Mouse (Mus musculus): ENCODE measurements at regions not wholly inside any gene's neighbourhood (a gene's known extent, or its start where the extent isn't known, plus 50 kb on each side); places are given as distances from the start of the nearest gene placed in this dataset.

GRCm38 (mm10) chr1:193655076-193655677, 285.1 kb upstream of the Camk1g start:
- Histone ChIP-seq H3K4me2 (replicated peaks) (no peak overlapping the region), H3K4me1 (peaks cover 11% of the 10 kb centered on the region), H3K4me3 (no peak overlapping the region), H3K36me3 (no peaks in the 10 kb centered on the region), H3K27ac (replicated peaks) (0 out of 2 replicates have a peak overlapping the region, but pooled peaks have one; percentile 20), H3K9me3 (no peaks in the 10 kb centered on the region), H3K27me3 (no peaks in the 10 kb centered on the region), H3K9ac (replicated peaks) (no peak overlapping the region)
- ATAC-seq (ENCODE audit: low FRiP score, low read depth), result peak; percentile 69
- WGBS, result 61% methylated on average over 14 of the region's 14 CpGs

DNA sequence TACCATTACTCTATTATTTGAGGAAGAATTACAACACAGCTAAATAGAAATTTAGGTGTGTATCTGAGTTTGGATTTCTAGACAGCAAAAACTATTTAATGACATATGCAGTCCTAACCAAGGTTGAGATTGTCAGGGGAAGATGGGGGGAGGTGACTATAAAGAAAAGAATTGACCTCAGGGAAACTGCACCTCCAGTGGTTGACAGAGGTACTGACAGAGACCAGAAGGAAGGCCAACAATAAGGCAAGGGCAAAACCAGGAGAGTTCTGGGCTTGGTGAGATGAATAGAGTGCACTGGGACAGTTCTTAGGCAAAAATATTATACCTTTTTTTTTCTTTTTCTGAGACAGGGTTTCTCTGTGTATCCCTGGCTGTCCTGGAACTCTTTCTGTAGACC, 280.2 kb upstream of the Camk1g start:
- Histone ChIP-seq H3K9me3 (no peaks in the 10 kb centered on the region), H3K9ac (replicated peaks) (no peak overlapping the region), H3K27me3 (no peaks in the 10 kb centered on the region), H3K4me2 (replicated peaks) (no peak overlapping the region), H3K4me1 (peaks cover 13% of the 10 kb centered on the region), H3K27ac (replicated peaks) (no peak overlapping the region), H3K36me3 (no peaks in the 10 kb centered on the region), H3K4me3 (no peak overlapping the region)
- ATAC-seq (ENCODE audit: low FRiP score, low read depth), result no peak

DNA sequence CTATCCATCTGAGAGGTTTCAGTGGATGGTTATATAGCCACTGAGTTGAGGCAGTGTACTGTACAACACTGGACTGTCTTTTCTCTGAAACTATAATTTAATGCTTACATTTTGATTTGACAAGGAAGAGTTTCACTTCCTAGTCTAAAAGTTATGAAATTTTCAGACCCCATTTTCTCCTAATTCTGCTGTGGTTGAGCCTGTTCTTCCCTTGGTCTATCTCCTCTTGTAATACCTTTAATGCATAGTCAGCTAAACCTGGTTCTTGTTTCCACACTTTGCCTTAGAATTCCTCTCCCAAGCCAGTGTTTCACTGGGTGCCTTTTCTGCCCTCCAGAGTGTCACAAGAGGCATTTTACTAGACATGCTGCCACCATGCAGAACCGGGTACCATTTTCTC, 279.3 kb upstream of the Camk1g start:
- no peak for ATAC-seq (ENCODE audit: low FRiP score, low read depth)

DNA sequence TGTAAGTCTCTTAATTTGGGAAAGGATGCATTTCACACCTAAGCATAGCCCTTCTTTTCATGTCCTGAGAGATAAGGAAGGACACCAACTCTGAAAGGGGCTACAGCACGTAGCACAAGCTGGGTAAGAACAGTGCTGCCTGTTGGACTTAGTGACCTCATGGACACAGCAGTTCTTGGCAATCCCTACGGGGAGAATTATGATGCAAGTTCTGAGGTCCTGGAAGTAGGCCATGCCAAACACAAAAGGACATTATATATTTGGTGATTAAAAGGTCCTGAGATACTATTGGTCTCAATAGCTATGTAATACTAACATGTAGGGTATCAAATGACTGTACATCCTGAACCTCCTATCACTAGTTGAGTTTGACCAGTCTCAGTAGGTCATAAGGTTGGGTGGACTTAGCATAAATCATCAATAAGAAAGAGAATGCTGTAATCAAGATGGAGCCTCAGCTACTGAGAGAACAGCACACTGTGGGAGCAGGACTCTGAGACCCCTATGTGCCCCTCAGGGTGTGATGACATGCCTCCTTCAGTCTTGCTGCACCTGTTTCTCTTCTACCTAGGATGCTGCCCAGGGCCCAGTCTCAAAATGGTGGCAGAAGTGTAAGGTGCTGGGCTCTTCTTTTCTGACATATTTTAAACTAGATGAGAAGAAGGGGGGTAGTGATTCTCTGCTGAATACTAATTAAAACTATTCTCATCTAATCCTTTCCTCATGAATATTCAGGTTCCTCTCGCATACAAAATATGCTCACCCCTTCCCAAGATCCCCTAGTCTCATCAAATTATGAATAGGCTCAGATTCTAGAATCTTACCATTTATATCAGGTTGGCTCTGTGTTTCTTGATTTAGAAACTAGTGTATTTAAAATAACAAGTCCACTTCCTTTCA, 277.5 kb upstream of the Camk1g start:
- no peaks in the 10 kb centered on the region for H3K27me3 ChIP-seq
- 71% methylated on average over 3 of the region's 3 CpGs for WGBS
- H3K4me3 ChIP-seq, result no peak overlapping the region
- no peak overlapping the region for H3K27ac ChIP-seq (replicated peaks)
- H3K9me3 ChIP-seq, result no peaks in the 10 kb centered on the region
- no peak overlapping the region for H3K4me2 ChIP-seq (replicated peaks)
- H3K9ac ChIP-seq (replicated peaks), result no peak overlapping the region
- peak; percentile 49; the same call in 1 of the 2 replicates for ATAC-seq (ENCODE audit: low FRiP score, low read depth)
- 0 out of 2 replicates have a peak, but pooled peaks cover 4% of the 10 kb centered on the region for H3K4me1 ChIP-seq
- H3K36me3 ChIP-seq, result no peaks in the 10 kb centered on the region

More for the DNA sequence above, 279.3 kb upstream of the Camk1g start:
- Histone ChIP-seq H3K9ac (replicated peaks) (no peak overlapping the region), H3K27me3 (no peaks in the 10 kb centered on the region), H3K4me2 (replicated peaks) (no peak overlapping the region), H3K36me3 (no peaks in the 10 kb centered on the region), H3K9me3 (no peaks in the 10 kb centered on the region), H3K4me1 (0 out of 2 replicates have a peak, but pooled peaks cover 4% of the 10 kb centered on the region), H3K27ac (replicated peaks) (no peak overlapping the region), H3K4me3 (no peak overlapping the region)
- 93% methylated on average over 1 of the region's 1 CpGs for WGBS

GRCm38 (mm10) chr1:193644506-193644905, 274.4 kb upstream of the Camk1g start:
- Histone ChIP-seq H3K9me3 (no peaks in the 10 kb centered on the region), H3K27me3 (no peaks in the 10 kb centered on the region), H3K4me3 (no peak overlapping the region), H3K27ac (replicated peaks) (no peak overlapping the region), H3K4me2 (replicated peaks) (no peak overlapping the region), H3K36me3 (no peaks in the 10 kb centered on the region), H3K4me1 (0 out of 2 replicates have a peak, but pooled peaks cover 4% of the 10 kb centered on the region), H3K9ac (replicated peaks) (no peak overlapping the region)
- ATAC-seq (ENCODE audit: low FRiP score, low read depth), result no peak
- 88% methylated on average over 2 of the region's 2 CpGs for WGBS

DNA sequence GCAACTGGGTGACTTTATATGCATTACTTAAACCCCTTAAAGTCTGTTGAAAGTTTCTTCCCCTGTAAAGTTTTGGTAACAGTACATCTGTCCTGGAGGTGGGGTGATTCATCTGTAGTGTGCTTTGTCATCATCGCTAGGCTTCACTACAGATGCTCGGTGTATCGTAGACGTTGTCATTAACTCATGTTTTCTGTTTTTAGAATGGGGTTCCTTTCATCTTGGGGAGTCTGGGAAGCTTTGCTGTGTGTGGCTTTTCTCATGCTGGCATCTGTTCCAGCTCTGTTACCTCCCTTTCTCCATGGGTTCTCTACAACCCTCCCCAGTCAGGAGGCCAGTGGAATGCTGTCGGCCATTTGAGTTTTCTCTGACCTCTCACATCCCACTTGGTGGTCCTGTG, 266.4 kb upstream of the Camk1g start:
- Histone ChIP-seq H3K9ac (replicated peaks) (no peak overlapping the region), H3K27me3 (no peaks in the 10 kb centered on the region), H3K27ac (replicated peaks) (no peak overlapping the region), H3K9me3 (no peaks in the 10 kb centered on the region), H3K4me2 (replicated peaks) (no peak overlapping the region), H3K4me3 (no peak overlapping the region), H3K36me3 (no peaks in the 10 kb centered on the region), H3K4me1 (no peaks in the 10 kb centered on the region)
- ATAC-seq (ENCODE audit: low FRiP score, low read depth), result no peak
- 86% methylated on average over 5 of the region's 5 CpGs for WGBS

DNA sequence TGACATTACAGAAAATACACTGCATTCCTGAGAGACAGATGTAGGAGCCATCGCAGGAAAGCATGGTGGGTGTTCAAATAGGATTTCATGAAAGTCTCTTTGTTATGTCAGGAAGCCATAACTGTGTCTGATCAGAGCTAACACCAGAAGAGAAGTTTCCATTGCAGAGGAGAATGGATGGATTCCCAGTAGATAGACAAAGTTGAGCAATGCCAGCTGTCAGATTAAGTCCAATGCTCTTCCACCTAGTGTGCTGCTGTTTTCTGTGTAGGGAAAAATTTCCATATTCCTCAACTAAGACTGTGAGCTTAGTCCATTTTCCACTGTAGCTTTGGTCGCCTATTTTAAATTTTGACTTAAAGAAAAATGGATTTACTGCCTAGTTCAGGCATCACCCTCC, 262.0 kb upstream of the Camk1g start:
- H3K9me3 ChIP-seq, result no peaks in the 10 kb centered on the region
- H3K9ac ChIP-seq (replicated peaks), result no peak overlapping the region
- ATAC-seq (ENCODE audit: low FRiP score, low read depth), result no peak
- H3K4me3 ChIP-seq, result no peak overlapping the region
- no peak overlapping the region for H3K4me2 ChIP-seq (replicated peaks)
- H3K27me3 ChIP-seq, result no peaks in the 10 kb centered on the region
- H3K36me3 ChIP-seq, result no peaks in the 10 kb centered on the region
- 84% methylated on average over 2 of the region's 2 CpGs for WGBS
- H3K27ac ChIP-seq (replicated peaks), result no peak overlapping the region
- peaks cover 4% of the 10 kb centered on the region; the same call in 1 of the 2 replicates for H3K4me1 ChIP-seq

DNA sequence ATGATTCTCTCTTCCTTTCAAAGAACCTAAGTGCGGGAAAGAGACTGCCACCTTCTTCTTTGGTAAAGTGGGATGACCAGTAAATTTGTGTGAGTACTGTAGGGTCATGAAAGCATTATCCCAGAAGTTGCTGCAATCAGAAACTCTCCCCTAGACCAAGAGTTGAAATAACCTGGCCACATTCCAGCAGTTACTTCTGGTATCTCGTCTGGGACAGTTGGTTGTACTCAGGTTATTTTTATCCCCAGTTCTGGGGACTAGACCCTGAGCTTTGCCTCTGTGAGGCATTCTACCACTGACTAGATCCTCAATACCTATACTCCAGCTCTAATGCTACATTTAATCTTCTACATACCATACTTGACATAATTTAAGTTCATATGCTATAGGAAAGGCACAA, 259.8 kb upstream of the Camk1g start:
- Histone ChIP-seq H3K4me2 (replicated peaks) (no peak overlapping the region), H3K4me1 (peaks cover 10% of the 10 kb centered on the region; the same call in 1 of the 2 replicates), H3K27ac (replicated peaks) (no peak overlapping the region), H3K36me3 (no peaks in the 10 kb centered on the region), H3K27me3 (no peaks in the 10 kb centered on the region; the same call in 1 of the 2 replicates), H3K4me3 (no peak overlapping the region), H3K9me3 (no peaks in the 10 kb centered on the region), H3K9ac (replicated peaks) (no peak overlapping the region)
- 71% methylated on average over 2 of the region's 2 CpGs for WGBS
- ATAC-seq (ENCODE audit: low FRiP score, low read depth), result no peak

- Histone ChIP-seq H3K27ac (replicated peaks) (no peak overlapping the region), H3K4me2 (replicated peaks) (no peak overlapping the region), H3K4me1 (peaks cover 10% of the 10 kb centered on the region; the same call in 1 of the 2 replicates), H3K9me3 (no peaks in the 10 kb centered on the region), H3K9ac (replicated peaks) (no peak overlapping the region), H3K36me3 (no peaks in the 10 kb centered on the region), H3K4me3 (no peak overlapping the region), H3K27me3 (no peaks in the 10 kb centered on the region; the same call in 1 of the 2 replicates)
- no peak for ATAC-seq (ENCODE audit: low FRiP score, low read depth)
- WGBS, result 75% methylated on average over 16 of the region's 16 CpGs
Observed at GRCm38 (mm10) chr1:193626924-193627849, 257.1 kb upstream of the Camk1g start.

DNA sequence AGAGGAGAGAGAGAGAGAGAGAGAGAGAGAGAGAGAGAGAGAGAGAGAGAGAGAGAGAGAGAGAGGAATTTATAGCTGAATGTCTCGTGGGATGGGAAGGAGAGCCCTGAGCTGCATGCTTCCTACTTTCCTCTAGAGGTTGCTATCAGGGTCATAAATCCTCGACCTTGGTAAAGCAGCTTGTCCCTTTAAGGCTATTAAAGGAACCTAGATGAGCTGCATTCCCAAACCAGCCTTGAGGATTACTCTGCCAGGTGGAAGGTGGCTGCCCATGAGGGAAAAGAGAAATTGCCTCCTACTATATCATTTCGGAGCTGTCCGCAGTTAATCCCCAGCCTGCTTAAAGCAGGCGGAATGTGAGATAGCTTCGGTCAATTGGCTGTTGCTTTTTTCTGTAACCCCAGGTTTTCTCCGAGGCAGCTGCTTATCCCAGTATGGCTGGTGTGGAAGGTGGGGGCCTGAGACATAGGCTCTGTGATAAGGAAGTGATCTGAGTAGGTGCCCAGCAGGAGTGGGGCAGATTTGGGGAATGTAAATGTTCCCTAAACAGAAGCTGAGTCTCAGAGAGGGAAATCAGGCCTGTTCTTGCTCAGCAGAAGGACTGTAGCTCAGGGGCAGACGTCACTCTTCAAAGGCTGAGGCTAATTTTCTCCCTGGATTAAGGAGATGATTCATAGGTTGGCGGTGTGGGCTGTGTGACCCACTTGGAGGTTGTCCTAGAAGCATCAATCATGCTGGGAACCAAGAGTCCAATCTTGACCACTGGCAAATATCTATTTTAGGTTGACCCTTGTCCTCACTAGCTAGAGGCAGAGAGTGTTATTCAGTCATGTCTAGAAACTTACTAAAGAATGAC, 255.2 kb upstream of the Camk1g start:
- no peaks in the 10 kb centered on the region; the same call in 1 of the 2 replicates for H3K27me3 ChIP-seq
- ATAC-seq (ENCODE audit: low FRiP score, low read depth), result no peak
- no peak overlapping the region for H3K4me2 ChIP-seq (replicated peaks)
- H3K9me3 ChIP-seq, result no peaks in the 10 kb centered on the region
- H3K36me3 ChIP-seq, result no peaks in the 10 kb centered on the region
- WGBS, result 16% methylated on average over 9 of the region's 9 CpGs
- H3K4me1 ChIP-seq, result peaks cover 10% of the 10 kb centered on the region; the same call in 1 of the 2 replicates
- no peak overlapping the region for H3K4me3 ChIP-seq
- no peak overlapping the region for H3K9ac ChIP-seq (replicated peaks)
- no peak overlapping the region for H3K27ac ChIP-seq (replicated peaks)

GRCm38 (mm10) chr1:193623571-193623970, 253.5 kb upstream of the Camk1g start:
- ATAC-seq (ENCODE audit: low FRiP score, low read depth), result no peak
- Histone ChIP-seq H3K4me3 (no peak overlapping the region), H3K4me2 (replicated peaks) (no peak overlapping the region), H3K9me3 (no peaks in the 10 kb centered on the region), H3K27me3 (no peaks in the 10 kb centered on the region; the same call in 1 of the 2 replicates), H3K27ac (replicated peaks) (no peak overlapping the region), H3K36me3 (no peaks in the 10 kb centered on the region), H3K4me1 (peaks cover 10% of the 10 kb centered on the region; the same call in 1 of the 2 replicates), H3K9ac (replicated peaks) (no peak overlapping the region)
- 90% methylated on average over 3 of the region's 3 CpGs for WGBS

Data from midbrain, embryonic 12.5 days (tissue).